In the genomic region with DNA sequence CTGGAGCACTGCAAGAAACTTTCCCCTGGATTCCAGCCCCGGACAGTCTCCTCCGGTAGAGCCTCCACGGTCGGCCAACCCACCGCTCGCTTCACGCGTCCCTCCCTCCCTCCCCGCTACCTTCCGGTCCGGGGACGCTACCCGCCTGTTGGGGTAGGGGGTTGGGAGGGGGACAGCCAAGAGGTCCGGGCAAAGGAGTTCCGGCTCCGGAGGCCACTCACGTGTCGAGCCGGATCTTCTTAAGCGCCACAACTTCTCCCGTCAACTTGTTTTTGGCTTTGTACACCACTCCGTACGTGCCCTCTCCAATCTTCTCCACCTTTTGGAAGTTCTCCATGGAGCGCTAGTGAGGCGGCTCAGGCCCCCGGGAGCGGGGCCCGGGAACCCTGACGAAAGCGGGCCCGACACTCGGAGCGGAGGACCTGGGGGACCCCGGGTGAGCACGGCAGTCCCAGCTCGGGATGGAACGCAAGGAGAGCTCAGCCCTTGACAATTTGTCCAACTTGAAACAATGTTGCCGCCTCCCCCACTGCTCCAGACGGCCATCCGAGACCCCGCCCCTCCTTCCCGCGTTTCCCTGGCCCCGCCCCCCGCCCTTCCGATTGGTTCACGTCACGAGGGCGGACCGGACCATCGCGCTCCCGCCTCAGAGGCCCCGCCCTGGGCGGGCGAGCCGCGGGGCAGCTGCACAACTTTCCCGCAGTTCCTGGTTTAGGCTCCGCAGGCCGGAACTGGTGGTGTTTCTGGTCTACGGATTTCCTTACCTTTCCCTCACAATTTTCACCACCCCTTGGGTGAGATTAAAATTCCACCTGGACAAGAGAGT, we compare ENCODE assay signal across 8 mouse cellular contexts. TPM values are rescaled to one million over a fixed set of nuclear protein-coding genes. Genes with fewer than 3 reads are reported as not detected.
DNase-seq lines count a peak whose midpoint lies in the region; ATAC-seq and TF ChIP-seq lines count a peak whose summit lies in the region.

A gene (minus strand): TSS at position 541 of the 826 bp plus-strand sequence.

- peak within 1 kb of the TSS; percentile 3 for H3ac ChIP-seq in myocyte (ENCODE audit: control insufficient read depth, insufficient read length)

- H3K4me2 ChIP-seq in kidney, embryonic 15.5 days: peak within 1 kb of the TSS; percentile 66
- H3K4me2 ChIP-seq in myocyte (ENCODE audit: low read depth): peak within 1 kb of the TSS; percentile 89

- H3K36me3 ChIP-seq in heart, embryonic 10.5 days: peaks cover 34% of the 10 kb centered on the region
- peaks cover 35% of the 10 kb centered on the region for H3K36me3 ChIP-seq in kidney, embryonic 15.5 days
- peaks cover 7% of the 10 kb centered on the region; the same call in 1 of the 2 replicates for H3K36me3 ChIP-seq in liver, adult 2 months (ENCODE audit: control insufficient read depth, insufficient read depth, low read length)
- peaks cover 21% of the 10 kb centered on the region for H3K36me3 ChIP-seq in myocyte (ENCODE audit: control insufficient read depth, insufficient read depth)
- peaks cover 3% of the 10 kb centered on the region; the same call in 1 of the 2 replicates for H3K36me3 ChIP-seq in splenic B cell, adult 2 months (ENCODE audit: control insufficient read depth, insufficient read depth, low read length, poor library complexity, severe bottlenecking)

- H3K27me3 ChIP-seq in heart, embryonic 10.5 days (ENCODE audit: insufficient read depth, poor library complexity, severe bottlenecking): no peaks in the 10 kb centered on the region
- no peaks in the 10 kb centered on the region for H3K27me3 ChIP-seq in kidney, embryonic 15.5 days
- H3K27me3 ChIP-seq in liver, adult 2 months (ENCODE audit: control insufficient read depth, insufficient read depth, low read length): no peaks in the 10 kb centered on the region
- no peaks in the 10 kb centered on the region for H3K27me3 ChIP-seq in myocyte (ENCODE audit: control insufficient read depth, insufficient read depth, insufficient read length)
- H3K27me3 ChIP-seq in splenic B cell, adult 2 months (ENCODE audit: control insufficient read depth, insufficient read depth, low read length, poor library complexity, severe bottlenecking): no peaks in the 10 kb centered on the region

- H3K4me3 ChIP-seq in bone marrow macrophage, adult 2 months (ENCODE audit: insufficient read depth, low read length): peak within 1 kb of the TSS; percentile 96
- H3K4me3 ChIP-seq in embryonic fibroblast, embryonic 13.5 days (ENCODE audit: insufficient read depth, low read length): peak within 1 kb of the TSS; percentile 77
- H3K4me3 ChIP-seq in heart, embryonic 10.5 days: peak within 1 kb of the TSS; percentile 82
- H3K4me3 ChIP-seq in kidney, embryonic 15.5 days (replicated peaks): peak within 1 kb of the TSS; percentile 74
- peak within 1 kb of the TSS; percentile 92 for H3K4me3 ChIP-seq in liver, adult 2 months (ENCODE audit: insufficient read depth, low read depth, low read length)
- H3K4me3 ChIP-seq in myocyte: peak within 1 kb of the TSS; percentile 75

- TF ChIP-seq CTCF in bone marrow macrophage, adult 2 months (IDR thresholded peaks at IDR 0.05; ENCODE audit: low read depth, low read length): no peak
- no peak for TF ChIP-seq CTCF in embryonic fibroblast, embryonic 13.5 days (IDR thresholded peaks at IDR 0.05; ENCODE audit: borderline replicate concordance, insufficient read depth, low read length)
- no peak for TF ChIP-seq CTCF in liver, adult 2 months (IDR thresholded peaks at IDR 0.05; ENCODE audit: low read depth, low read length)

- peak within 1 kb of the TSS; percentile 91 for H3K27ac ChIP-seq in bone marrow macrophage, adult 2 months (ENCODE audit: insufficient read depth, low read depth, low read length)
- peak within 1 kb of the TSS; percentile 64 for H3K27ac ChIP-seq in embryonic fibroblast, embryonic 13.5 days (ENCODE audit: insufficient read depth, low read length)
- H3K27ac ChIP-seq in heart, embryonic 10.5 days: peak within 1 kb of the TSS; percentile 95
- H3K27ac ChIP-seq in kidney, embryonic 15.5 days: peak within 1 kb of the TSS; percentile 99
- peak within 1 kb of the TSS; percentile 84 for H3K27ac ChIP-seq in liver, adult 2 months (replicated peaks; ENCODE audit: insufficient read depth, low read depth, low read length)

- ATAC-seq in kidney, embryonic 15.5 days (replicated peaks; ENCODE audit: low FRiP score): peak; percentile 91

- WGBS in heart, embryonic 10.5 days: under 1% methylated on average over 62 of the region's 62 CpGs
- WGBS in kidney, embryonic 15.5 days: under 1% methylated on average over 62 of the region's 62 CpGs
- WGBS in liver, adult 2 months: under 1% methylated on average over 62 of the region's 62 CpGs

- H3K9ac ChIP-seq in kidney, embryonic 15.5 days: peak within 1 kb of the TSS; percentile 79
- peak within 1 kb of the TSS; percentile 82 for H3K9ac ChIP-seq in liver, adult 2 months (ENCODE audit: low read depth, low read length)

- no peaks in the 10 kb centered on the region for H3K9me3 ChIP-seq in heart, embryonic 10.5 days
- H3K9me3 ChIP-seq in kidney, embryonic 15.5 days (replicated peaks): no peaks in the 10 kb centered on the region

- peak; percentile 90 for TF ChIP-seq POLR2A in bone marrow macrophage, adult 2 months (IDR thresholded peaks at IDR 0.05; ENCODE audit: borderline replicate concordance, low read depth, low read length)
- TF ChIP-seq POLR2A in embryonic fibroblast, embryonic 13.5 days (IDR thresholded peaks at IDR 0.05; ENCODE audit: low read depth, low read length): peak; percentile 90
- TF ChIP-seq POLR2A in liver, adult 2 months (IDR thresholded peaks at IDR 0.05; ENCODE audit: extremely low read depth, insufficient read depth, low read length): peak; percentile 77
- TF ChIP-seq POLR2A in myocyte (IDR thresholded peaks at IDR 0.05; ENCODE audit: insufficient read length, low read depth): peak; percentile 78

- no peaks in the 10 kb centered on the region for H3K79me2 ChIP-seq in liver, adult 2 months (ENCODE audit: control insufficient read depth, insufficient read depth, low read length)
- peaks cover 12% of the 10 kb centered on the region for H3K79me2 ChIP-seq in myocyte (ENCODE audit: control insufficient read depth, insufficient read depth)

- peaks cover 19% of the 10 kb centered on the region for H3K4me1 ChIP-seq in bone marrow macrophage, adult 2 months (ENCODE audit: control insufficient read depth, insufficient read depth, low read length)
- H3K4me1 ChIP-seq in embryonic fibroblast, embryonic 13.5 days (ENCODE audit: control insufficient read depth, insufficient read depth, low read length): no peaks in the 10 kb centered on the region
- peaks cover 23% of the 10 kb centered on the region for H3K4me1 ChIP-seq in heart, embryonic 10.5 days
- peaks cover 32% of the 10 kb centered on the region for H3K4me1 ChIP-seq in kidney, embryonic 15.5 days
- H3K4me1 ChIP-seq in liver, adult 2 months (ENCODE audit: control insufficient read depth, insufficient read depth, low read length): peaks cover 3% of the 10 kb centered on the region; the same call in 1 of the 2 replicates

- peak; percentile 93 for DNase-seq in A20 (ENCODE audit: low read depth, low spot score)
- DNase-seq in heart, embryonic 10.5 days (ENCODE audit: low spot score): peak; percentile 98
- DNase-seq in liver, adult 2 months (ENCODE audit: extremely low read depth, low read depth, low spot score): peak; percentile 73
- DNase-seq in splenic B cell, adult 2 months (ENCODE audit: low read depth, low spot score): peak; percentile 91

TF ChIP-seq in myocyte, 11 proteins besides CTCF, POLR2A, EP300 and RAD21:
- no peak for TF ChIP-seq USF1 (IDR thresholded peaks at IDR 0.05; ENCODE audit: low read depth)
- TF ChIP-seq MYOG (IDR thresholded peaks at IDR 0.05; ENCODE audit: control insufficient read depth in 1 of 3, insufficient read depth in 1 of 3, insufficient read length in 2 of 3, low read depth in 2 of 3): peak in 2 of 3 experiments; percentile 47 to 79
- no peak for TF ChIP-seq MAX (IDR thresholded peaks at IDR 0.05; ENCODE audit: low read depth)
- no peak for TF ChIP-seq REST (IDR thresholded peaks at IDR 0.05; ENCODE audit: insufficient read depth, insufficient read length)
- peak in 2 of 3 experiments; percentile 54 to 71 for TF ChIP-seq MYOD1 (IDR thresholded peaks at IDR 0.05; ENCODE audit: control insufficient read depth in 1 of 3, insufficient read length in 2 of 3, low read depth in 2 of 3)
- TF ChIP-seq TCF3 (IDR thresholded peaks at IDR 0.05; ENCODE audit: insufficient read length, low read depth): no peak
- peak; percentile 78 for TF ChIP-seq POLR2AphosphoS2 (IDR thresholded peaks at IDR 0.05; ENCODE audit: insufficient read length, low read depth)
- TF ChIP-seq E2F4 (IDR thresholded peaks at IDR 0.05; ENCODE audit: insufficient read depth): peak; percentile 28

RNA-seq across cellular contexts. Expression of the gene that starts here (rescaled TPM):
- 47.0 and 53.0 TPM in 2 replicates for polyA plus RNA-seq in bone marrow macrophage, adult 2 months (2012; ENCODE audit: insufficient read depth, insufficient read length, missing spikeins)
- 49.3 and 66.6 TPM in 2 replicates for polyA plus RNA-seq in embryonic fibroblast, embryonic 13.5 days (2011; ENCODE audit: insufficient read length, low read depth, missing spikeins)
- polyA plus RNA-seq in heart, embryonic 10.5 days (2016; fragmentation: Nextera tagmentation; extraction: Ambion mirVana): 106 and 110 TPM in 2 replicates
- polyA plus RNA-seq in kidney, embryonic 15.5 days (2015; fragmentation: Nextera tagmentation; extraction: Ambion mirVana): 106 and 107 TPM in 2 replicates
- total RNA-seq in liver, adult 2 months (2014; rRNA removed): 4.7 and 7.6 TPM in 2 replicates
- polyA plus RNA-seq in liver, adult 2 months (2012; rRNA removed): 7.0 and 8.3 TPM in 2 replicates
- 39.9 TPM for polyA plus RNA-seq in myocyte (2012; fragmentation: generic; extraction: Trizol)

Comparison
In these comparisons a context has a peak if more than half of its experiments do, and no peak if none do; other contexts are left out.
1. Peak in every context shown above with its lines: DNase-seq, ATAC-seq, H3K4me3 ChIP-seq and H3K27ac ChIP-seq.